Mouse (Mus musculus) embryo, embryonic 11 days (tissue): ENCODE results near the gene Loxl1.

ENCODE experiments used
- DNase-seq: peaks from one replicate; pipeline ENCODE4 v3.0.0-alpha.2; 2015

Loxl1 gene

DNA sequence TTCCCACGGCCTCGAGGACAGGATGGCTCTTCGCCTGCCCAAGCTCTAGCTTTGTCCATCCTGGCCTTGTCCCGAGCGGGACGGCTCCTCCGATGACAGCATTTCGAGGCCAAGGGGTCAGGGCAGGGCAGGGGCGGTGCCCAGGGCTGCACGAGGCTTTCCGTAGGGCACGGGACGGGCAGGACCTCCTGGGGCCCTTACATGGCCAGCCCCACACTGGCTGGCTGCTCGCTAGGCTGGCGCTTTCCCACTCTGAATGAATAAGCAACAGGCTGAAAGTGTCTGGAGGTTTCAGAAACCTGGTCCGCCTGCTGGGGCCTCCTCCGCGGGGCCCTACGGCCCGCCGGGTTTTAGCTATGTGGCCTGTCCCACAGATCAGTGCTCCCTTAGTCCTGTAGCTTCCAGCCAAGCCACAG, at the start of gene Loxl1:
TSS of gene Loxl1 (minus strand) at position 243 of the 416 bp plus-strand sequence.
- DNase-seq = peak; percentile 86

DNA sequence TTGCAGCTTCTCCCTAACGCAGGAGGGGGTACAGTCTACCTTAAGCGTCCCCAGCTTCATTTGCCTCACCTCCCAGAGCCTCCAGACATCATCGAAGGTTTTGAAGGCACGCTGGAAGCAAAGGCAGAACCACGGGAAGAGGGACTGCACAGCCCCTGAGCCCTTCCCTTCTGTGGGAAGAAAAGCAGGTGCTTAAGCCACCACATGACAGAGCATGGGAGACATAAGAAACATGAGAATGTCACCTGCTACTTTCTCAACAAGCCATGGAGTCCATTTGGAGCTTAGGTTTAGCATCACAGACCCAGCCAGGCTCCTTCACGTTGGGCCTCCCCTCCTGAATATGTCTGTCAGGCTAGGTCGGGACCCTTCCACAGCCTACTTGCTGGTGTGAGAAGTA, 49.0 kb upstream of the Loxl1 start:
- DNase-seq = no peak

DNA sequence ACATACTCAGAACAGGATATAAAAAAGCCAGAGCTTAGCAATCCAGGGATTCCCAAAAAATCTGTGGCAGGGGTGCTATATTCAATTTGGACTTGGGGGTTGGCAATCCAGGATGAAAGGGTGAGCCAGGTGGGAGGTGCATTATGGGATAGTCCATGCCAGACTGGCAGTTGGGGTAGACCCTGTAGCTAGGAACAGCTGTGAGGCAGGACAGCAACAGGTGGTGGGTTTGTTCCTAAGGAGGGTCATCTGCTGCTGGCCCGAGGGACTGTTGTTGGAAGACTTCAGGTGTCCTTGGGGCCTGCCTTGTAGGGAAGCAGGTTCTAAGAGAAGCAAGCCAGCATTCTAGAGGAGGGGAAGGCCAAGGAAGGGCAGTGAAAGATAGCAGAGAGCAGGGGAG, 48.4 kb upstream of the Loxl1 start:
- DNase-seq = no peak

DNA sequence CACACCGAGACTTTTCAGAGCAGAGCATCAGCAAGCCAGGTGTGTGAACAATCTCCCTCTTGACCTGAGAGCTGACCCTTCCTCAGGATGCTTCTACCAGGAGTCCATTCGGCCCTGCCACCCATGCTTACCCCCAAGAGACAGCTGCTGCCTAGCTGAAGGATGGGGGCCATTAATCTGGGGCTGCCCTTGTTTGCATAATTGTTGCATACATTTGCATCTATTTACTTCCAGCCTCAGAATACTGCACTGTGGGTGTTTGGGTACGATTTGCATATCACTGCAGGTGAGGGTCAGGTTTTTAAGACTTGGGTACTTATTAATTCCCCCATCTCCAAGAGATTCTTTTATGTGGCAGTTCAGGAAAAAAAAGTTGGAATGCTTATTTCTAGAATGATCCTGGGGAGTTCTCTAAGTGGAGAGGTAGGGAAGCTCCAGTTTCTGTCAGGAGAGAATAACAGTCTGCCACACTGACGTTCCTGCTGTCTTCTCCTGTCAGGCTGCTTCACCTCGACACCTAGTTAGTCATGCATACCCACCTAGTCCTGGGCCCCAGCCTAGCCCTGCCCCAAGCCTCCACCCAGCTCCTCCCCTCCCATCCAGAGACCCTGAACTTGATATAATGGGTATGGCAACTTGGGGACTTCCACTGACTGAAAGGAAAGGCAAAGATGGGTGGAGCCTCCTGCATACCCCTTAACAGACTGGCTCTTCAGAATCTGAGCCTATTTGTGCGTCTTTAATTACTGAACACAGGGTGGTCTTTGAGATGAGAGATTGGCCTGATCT, 42.5 kb upstream of the Loxl1 start:
- no peak for DNase-seq

DNA sequence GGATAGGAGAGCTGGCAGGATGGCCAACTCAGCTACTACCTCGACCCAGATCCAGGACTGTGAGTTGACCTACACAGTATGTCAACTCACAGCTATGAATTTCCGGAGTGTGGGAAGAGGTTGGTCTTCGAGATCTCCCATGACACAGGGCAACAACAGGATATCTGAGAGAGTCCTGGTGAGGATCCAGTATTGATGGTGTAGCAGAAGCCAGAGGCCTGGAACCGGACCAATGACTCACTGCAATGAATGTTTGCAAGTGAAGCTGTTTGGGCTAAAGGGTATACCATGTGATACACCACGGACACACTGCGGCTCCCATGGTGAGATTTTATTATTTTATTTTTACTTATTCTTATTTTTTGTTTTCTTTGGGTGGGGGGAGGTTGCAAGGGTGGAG, 41.7 kb upstream of the Loxl1 start:
- no peak for DNase-seq

DNA sequence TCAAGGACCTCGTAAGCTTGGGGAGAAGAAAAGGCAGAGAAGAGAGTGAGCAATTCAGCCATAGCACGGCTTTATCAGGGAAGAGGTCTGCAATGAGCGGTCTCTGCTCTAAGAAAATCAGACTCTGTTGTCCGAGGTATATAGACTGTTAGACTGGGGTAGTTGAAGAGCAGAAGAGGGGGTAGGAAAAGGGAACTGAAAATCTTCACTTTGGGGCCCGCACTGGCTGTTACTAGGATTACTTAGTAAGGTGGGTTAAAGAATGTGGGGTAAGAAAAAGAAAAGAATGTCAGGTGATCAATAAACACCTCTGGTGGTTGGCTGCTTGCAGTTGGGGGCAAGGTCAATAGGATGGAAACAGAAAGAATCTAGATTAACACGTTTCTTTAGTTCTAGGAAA, 40.2 kb upstream of the Loxl1 start:
- no peak for DNase-seq

DNA sequence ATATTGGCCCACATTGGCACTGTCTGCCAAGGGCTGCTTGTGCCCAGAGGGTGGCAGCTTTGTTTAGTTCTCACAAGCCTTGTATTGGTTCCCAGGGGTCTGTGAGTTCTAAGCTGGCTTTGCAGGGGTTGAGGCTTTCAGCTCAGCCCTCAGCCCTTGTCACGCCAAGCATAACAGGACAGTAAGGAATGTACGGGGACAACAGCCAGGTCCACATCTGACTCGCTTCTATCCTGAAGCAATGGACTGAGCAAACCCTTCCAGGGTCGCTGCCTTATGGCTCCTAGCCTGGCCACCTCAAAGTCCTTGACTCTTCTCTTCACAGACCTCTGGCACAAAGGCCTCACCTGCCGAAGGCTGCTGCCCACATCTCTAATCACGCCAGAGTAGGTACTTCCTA, 34.8 kb upstream of the Loxl1 start:
- DNase-seq = no peak

DNA sequence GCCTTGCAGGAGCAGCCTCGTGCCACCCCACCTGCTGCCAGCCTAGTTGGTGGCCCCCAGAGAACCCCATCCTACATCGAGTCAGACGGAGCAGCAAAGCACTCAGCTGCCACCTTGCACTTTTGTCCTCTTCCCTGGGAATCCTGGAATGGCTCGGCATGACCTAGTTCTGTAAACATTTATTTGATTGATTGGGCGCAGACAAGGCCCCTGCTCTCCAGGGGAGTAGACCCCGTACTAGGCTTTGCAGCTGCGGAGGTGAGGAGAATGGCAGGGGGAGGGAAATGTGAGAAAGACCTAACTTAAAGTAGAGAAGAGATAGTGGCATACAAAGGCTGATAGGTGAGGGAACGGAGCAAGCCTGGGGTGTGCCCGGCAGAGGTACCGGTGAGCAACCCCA, 33.5 kb upstream of the Loxl1 start:
- peak; percentile 67 for DNase-seq

DNA sequence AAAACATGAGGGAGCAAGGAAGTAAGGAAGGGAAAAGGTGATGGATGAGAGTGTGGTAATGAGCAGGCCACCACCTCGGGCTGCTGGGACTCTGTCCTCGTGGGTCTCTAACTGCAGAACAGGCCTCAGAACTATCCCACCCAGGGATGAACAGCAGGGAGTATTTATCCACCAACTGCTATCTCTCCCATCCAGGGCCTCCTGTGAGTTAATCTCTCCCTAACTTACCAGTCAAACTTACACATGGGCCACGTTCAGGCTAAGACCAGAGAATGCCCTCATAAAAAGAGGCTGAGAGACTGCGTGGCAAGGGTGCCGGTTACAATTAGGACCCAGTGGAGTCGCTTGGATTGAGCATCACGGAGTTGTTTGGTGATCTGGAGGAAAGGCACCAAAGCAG, 33.0 kb upstream of the Loxl1 start:
- no peak for DNase-seq

DNA sequence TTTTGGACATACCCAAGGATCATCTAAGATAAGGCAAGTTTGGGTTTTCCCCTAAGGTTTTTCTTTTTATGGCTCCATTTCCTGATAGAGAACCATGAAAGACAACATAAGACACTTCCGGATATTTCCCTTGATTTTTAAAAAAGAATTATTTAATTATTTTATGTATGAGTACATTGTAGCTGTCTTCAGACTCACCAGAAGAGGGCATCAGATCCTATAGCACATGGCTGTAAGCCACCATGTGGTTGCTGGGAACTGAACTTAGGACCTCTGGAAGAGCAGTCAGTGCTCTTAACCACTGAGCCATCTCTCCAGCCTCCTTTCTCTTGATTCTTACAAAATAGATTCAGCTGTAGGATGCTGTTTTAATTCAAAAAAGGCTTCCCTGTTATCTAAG, 28.8 kb upstream of the Loxl1 start:
- DNase-seq = no peak

DNA sequence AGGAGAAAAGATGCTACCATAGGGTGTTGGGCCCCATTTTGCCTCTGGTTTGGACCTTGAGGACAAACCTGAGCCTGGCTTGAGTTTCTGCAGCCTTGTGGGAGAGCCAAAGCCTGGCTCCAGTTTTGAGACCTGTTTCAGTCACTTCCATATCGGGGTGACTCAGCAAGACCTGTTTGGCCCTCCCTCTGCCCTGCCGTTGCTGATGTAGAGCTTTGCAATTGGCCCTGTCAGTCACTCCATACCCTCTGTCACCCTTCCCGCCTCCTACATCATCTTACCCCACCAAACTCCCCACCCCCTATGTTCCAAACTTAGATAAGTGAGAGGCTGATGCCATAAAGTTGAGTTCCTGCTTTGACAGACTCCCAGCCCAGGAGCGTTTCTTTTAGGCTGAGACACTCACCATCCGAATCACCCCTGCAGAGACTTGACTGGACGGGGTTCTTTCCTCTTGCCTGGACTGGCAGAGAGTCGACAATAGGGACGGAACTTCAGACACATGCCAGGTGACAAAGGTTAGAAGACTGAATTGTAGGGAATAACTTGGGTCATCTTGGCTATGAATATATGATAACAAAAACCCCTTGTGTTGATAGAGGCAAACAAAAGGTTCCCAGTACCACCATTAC, 23.8 kb upstream of the Loxl1 start:
- no peak for DNase-seq

DNA sequence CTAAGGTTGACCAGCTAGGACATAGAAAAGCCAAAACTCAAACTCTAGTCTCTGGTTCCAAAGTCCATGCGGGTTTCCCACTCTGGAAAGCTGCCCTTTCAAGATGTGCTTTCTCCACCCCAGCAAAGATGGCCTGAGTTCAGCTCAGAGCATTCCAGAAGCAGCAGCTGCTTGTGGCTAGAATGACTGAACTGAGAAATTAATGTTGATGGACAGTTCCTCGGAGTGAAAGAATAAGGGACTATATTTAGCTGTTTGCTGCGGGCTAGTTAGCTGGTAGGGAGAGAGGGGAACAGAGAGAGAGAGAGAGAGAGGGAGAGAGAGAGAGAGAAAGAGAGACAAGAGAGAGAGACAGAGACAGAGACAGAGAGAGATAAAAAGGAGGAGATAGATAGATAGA, 18.3 kb upstream of the Loxl1 start:
- no peak for DNase-seq

DNA sequence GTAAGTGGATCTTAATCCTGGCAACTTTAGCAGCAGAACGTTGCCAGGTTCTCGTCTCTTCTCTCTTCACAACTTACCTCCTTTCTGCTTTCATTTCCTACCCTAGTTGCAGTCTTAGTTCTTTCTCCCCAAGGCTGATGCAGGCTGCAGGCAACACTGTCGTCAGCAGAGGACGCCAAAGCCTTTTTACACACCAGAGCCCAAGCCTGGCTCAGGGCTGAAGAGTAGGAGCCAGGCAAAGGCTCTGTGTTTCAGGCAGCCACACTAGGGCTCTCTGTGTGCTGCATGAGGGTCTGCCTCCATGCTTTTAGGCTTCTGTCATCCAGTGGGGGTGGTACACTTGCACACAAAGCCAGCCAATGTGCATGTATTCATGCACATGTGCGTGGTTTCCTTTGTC, 17.3 kb upstream of the Loxl1 start:
- DNase-seq = peak; percentile 76

DNA sequence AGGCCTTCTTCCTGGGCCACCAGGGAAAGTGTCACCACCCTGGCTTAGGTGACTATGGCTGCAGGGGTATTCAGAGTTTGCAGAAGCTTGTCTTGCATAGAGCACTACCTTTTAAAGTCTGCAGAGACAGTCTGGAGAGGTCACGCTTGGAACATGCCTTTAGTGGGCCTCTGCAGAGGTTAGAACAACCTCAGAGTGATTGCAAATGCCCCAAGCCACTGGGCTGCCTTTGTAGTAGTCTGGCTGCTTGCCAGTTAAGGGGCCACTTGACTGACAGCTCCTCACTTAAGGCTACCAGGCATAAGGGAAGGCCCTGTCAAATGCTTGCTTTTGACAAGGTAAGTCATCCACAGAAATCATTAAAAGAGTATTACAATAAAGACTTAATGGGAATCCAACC, 14.4 kb upstream of the Loxl1 start:
- DNase-seq = no peak

DNA sequence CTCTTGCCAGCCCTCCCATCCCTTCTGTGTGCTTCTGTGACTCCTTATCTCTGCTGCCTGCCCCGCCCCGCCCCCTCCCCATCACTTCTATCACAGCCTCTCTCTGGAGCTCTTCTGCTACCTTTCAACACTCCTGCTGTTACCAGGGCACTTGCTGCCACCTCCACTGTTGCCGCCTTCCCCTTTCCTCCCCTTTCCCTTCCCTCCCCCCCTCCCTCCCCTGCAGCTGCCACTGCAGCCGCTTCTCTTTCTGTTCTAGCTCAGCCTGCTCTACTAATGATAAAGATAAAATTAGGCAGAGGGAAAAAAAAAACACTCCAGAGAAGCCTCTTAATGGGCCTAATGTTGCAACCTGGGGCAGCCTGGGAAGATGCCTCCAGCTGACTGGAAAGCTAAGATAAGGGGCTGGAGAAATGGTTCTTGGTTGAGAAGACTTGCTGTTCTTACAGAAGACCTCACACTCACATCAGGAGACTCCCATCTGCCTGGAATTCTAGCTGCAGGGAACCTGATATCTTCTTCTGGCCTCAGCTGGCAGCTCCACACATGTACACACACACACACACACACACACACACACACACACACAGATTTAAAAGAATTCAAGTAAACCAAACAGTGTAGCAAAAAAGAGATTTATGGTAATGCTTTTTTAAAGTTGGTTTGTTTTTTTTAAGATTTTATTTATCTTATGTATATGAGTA, 13.6 kb upstream of the Loxl1 start:
- DNase-seq = no peak

DNA sequence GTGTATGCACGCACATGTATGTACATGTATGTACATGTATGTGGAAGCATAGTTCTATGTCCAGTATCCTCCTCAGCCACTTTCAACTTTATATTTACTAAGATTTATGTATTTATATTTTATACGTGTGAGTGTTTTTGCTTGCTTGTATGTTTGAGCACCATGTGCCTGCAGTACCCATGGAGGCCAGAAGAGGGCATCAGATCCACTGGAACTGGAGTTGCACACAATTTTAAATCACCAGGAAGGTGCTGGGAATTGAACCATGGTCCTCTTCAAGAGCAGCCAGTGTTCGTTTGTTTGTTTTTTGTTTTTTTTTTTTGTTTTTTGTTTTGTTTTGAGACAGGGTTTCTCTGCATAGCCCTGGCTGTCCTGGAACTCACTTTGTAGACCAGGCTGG, 8.7 kb upstream of the Loxl1 start:
- no peak for DNase-seq

DNA sequence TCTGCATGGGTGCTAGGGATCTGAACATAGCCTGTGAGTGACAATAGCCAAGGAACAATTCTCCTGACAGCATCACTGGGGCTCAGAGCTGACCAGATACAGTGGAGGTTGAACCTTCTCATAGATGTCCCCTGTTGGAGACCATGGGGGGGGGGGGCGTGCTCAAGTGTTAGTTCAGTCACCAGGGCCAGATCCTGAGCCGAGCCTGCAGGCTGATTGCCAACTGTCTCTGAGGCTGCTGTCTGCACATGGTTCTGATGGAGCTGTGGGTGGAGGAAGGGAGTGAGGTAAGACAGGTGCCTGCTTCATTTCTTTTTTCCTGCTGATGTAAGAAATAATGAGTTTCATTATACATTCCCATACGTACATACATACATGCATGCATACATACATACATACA, 5.3 kb upstream of the Loxl1 start:
- DNase-seq = no peak

DNA sequence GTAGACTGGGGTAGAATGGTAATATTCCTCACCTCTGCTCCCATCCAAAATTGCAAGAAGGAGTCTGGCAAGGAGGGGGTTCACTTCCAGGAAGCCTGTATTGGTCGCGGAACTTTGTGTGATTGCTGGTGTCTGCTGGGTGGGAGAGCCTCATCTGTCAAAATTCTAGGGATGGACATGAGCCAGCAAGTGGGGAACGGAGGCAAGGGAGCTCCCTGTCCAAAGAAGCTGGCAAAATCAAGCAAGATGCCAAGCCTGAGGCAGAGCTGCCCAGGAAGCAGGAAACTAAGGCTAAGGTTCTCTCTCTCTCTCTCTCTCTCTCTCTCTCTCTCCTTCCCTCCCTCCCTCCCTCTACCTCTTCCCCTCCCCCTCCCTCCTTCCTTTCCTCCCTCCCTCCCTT, 4.4 kb upstream of the Loxl1 start:
- no peak for DNase-seq

DNA sequence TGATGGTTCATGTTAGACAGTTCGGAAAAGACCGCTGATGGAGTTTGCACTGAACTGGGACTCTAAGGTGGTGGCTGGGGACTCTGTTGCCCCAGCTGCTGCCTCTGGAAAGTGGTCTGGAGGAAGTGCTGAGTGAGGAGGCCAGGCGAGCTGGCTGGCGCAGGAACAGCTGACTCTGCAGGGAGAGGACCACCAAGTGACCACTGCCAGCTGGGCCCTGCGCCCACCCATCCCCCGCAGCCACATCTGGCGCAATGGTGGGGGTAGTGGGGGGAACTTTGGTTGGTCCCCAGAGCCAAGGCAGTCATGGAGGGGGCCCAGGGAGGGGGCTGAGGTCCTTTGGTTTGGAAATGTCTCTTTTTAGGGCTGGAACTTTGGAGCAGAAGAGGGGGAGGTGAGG, 3.8 kb upstream of the Loxl1 start:
- DNase-seq = no peak

DNA sequence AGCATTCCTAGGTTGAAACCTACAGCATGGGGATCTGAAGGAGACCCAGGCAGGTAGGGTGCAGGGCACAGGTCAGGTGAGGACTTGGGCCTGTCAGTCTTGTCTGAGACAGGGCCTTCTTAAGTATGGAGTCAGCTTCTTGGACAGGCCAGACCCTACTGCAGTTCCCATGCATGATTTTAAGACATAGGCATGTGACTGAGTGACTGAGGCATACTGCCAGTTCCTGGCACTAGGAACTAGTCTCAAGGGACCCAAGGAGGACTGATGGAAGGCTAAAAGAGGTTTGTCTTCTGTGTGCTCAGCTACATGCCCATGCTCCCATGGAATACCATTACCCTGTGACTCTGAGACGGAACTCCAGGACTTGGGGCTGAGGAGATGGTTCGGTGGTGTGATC, 2.9 kb upstream of the Loxl1 start:
- no peak for DNase-seq

DNA sequence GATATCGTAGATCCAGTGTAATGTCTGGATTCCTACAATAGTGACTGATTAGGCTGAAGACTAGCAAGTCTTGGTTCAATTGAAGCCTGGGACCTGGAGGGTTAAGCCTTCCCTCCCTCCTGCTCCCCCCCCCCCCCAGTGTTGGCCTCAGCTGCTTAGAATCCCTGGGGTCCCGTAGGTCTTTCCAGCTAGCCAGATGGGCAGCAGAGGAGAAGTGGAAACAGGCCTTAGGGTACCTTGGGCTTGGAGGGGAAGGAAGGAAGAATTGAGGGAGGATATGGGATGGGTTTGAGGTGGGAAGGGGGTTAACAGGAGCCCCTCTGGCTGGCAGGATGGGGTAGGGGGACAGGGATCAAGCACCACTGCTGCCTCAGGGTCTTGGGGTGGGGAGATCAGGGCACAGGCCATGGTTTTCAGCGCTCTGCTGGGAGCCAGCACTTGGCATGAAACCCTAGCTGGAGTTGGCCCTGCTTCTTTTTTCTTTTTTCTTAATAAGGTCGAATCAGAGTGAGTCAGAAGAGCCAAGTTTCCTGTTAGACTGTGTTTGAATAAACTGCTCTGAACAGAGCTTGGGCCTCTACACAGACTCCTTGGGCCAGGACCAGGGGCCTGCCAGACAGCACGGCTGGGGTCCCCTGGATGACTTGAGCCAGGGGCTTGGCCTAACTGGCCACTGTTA, 1.8 kb upstream of the Loxl1 start:
- DNase-seq = peak; percentile 47

DNA sequence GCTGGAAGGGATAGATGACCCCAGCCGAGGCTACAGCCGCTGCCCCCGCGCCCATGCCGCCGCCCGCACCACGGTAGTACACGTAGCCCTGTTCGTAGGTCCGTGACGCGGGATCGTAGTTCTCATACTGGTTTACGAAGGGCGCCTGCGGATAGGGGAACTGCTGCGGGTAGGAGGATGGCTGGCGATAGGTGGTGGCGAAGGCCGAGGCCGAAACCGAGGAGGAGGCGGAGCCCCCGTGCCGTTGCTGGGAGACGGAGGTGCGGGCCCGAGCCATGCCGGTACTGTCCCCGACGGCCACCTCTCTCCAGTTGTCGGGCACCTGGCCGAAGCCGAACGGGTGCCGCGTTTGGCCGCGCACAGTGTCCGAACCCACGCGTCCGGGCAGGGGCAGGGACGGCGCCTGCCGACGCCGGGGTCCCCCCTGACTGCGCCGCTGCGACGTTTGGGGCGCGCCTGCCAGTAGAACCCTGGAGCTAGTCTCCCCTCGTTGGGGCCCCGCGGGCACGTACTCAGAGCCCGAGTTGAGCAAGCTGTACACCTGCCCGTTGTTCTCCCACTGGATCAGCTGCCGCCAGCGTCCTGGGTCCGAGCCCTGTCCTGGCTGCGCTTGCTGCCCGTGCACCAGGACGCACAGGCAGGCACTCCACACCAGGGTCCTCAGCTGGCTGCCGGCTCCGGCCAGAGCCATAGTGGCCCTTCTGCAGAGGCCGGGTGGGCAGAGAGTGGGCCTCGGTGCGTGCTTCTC, 616 bp downstream of the Loxl1 start:
- peak; percentile 59 for DNase-seq
